Mouse (Mus musculus): ENCODE measurements around the gene Gpr19.

The Gpr19 gene

GRCm38 (mm10) chr6:134879556-134879955 is 18.8 kb downstream of the Gpr19 start:
- CTCF ChIA-PET: interaction anchor here in 1 of 4 experiments (2.1 kb wide), 1 partner anchor 12 kb away, joined by 9 read pairs; no protein-coding TSS in a partner anchor
- POLR2A ChIA-PET: interaction anchor here in 2 of 4 experiments (0.7 to 5.0 kb wide), 5 partner anchors 7 to 326 kb away, joined by 3 to 35 read pairs (median 5); no protein-coding TSS in a partner anchor

DNA sequence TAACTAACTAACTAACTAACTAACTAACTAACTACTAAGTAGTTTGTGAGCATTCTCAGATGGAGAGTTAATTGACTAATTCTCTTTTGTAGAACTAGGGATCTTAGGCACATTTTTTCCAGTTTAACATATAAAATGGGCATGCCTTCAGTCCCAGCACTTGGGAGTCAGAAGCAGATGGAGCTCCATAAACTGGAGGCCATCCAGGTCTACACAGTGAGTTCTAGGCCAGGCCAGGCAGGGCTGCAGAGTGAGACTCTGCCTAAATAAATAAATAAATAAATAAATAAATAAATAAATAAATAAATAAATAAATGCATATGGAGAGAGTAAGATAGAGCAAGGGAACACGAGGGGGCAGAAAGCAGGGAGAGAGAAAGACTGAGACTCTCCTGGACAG is 20.5 kb downstream of the Gpr19 start:
- ChIA-PET POLR2A (interaction anchor here in 3 of 4 experiments (0.6 to 5.0 kb wide), 9 partner anchors 8 to 1122 kb away, joined by 3 to 35 read pairs (median 4); partner anchors contain the start of gene Cdkn1b (in 1 of the 3)), CTCF (interaction anchor here in 2 of 4 experiments (1.4 to 2.6 kb wide), 3 partner anchors 11 to 257 kb away, joined by 3 to 14 read pairs (median 5); no protein-coding TSS in a partner anchor)

DNA sequence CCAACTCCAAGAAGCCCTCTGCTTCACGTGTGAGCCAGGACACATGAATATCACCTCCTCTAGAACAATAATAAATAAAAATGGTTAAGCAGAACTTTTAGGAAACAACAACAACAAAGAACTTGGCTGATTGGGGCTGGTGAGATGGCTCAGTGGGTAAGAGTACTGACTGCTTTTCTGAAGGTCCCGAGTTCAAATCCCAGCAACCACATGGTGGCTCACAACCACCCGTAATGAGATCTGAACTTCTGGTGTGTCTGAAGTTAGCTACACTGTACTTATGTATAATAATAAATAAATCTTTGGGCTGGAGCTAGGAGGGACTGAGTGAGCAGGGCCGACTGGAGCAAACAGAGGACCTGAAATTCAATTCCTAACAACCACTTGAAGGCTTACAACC is 21.1 kb downstream of the Gpr19 start:
- CTCF ChIA-PET: interaction anchor here in 3 of 4 experiments (0.7 to 2.8 kb wide), 23 partner anchors 8 to 257 kb away, joined by 3 to 14 read pairs (median 4); no protein-coding TSS in a partner anchor

GRCm38 (mm10) chr6:134876795-134877194 is 21.6 kb downstream of the Gpr19 start:
- CTCF ChIA-PET: interaction anchor here (0.5 to 2.8 kb wide), 31 partner anchors 8 to 256 kb away, joined by 3 to 14 read pairs (median 4); partner anchors contain the start of gene Ddx47 (in 1 of the 4)
- POLR2A ChIA-PET: interaction anchor here in 3 of 4 experiments (0.5 to 5.0 kb wide), 14 partner anchors 9 to 71 kb away, joined by 3 to 35 read pairs (median 4); partner anchors contain the start of gene Gpr19 (in 1 of the 3)

More for the DNA sequence above, 21.1 kb downstream of the Gpr19 start:
- POLR2A ChIA-PET: interaction anchor here in 3 of 4 experiments (0.8 to 5.0 kb wide), 13 partner anchors 8 to 70 kb away, joined by 3 to 35 read pairs (median 4); partner anchors contain the start of gene Gpr19 (in 1 of the 3)

GRCm38 (mm10) chr6:134873018-134873417 is 25.4 kb downstream of the Gpr19 start:
- ChIA-PET POLR2A (interaction anchor here in 1 of 4 experiments (0.7 to 2.3 kb wide), 6 partner anchors 14 to 74 kb away, joined by 3 to 12 read pairs (median 4); partner anchors contain the start of gene Cdkn1b), CTCF (interaction anchor here in 1 of 4 experiments (0.6 kb wide), 1 partner anchor 74 kb away, joined by 4 read pairs; no protein-coding TSS in a partner anchor)

- CTCF ChIA-PET: interaction anchor here in 1 of 4 experiments (0.6 kb wide), 1 partner anchor 75 kb away, joined by 4 read pairs; no protein-coding TSS in a partner anchor
- POLR2A ChIA-PET: interaction anchor here in 3 of 4 experiments (0.7 to 2.3 kb wide), 6 partner anchors 15 to 224 kb away, joined by 3 to 12 read pairs (median 4); no protein-coding TSS in a partner anchor
These were observed 26.1 kb downstream of the Gpr19 start for GRCm38 (mm10) chr6:134872236-134872635.

DNA sequence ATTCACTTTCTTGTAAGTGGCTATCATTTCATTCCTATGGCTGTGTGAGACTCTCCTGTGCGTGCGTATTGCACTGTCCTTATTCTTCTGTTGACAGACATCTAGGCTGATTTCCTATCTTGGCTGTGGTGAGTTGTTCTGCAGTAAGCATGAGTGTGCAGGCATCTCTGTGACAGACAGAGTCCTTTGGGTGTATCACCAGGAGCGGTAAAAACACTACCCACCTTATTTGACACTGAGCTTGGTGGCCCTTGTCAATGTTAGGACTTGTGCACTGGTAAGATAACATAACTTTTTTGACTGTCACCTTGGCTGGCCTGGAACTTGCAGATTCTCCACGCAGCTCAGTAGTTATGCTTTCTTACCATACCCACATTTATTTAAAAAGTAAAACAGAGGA is 27.5 kb downstream of the Gpr19 start:
- ChIA-PET POLR2A (interaction anchor here in 2 of 4 experiments (0.6 to 3.3 kb wide), 12 partner anchors 8 to 83 kb away, joined by 3 to 20 read pairs (median 4); partner anchors contain the start of gene Cdkn1b (in 1 of the 2)), CTCF (interaction anchor here (0.5 to 1.2 kb wide), 5 partner anchors 86 to 693 kb away, joined by 3 read pairs; no protein-coding TSS in a partner anchor)

DNA sequence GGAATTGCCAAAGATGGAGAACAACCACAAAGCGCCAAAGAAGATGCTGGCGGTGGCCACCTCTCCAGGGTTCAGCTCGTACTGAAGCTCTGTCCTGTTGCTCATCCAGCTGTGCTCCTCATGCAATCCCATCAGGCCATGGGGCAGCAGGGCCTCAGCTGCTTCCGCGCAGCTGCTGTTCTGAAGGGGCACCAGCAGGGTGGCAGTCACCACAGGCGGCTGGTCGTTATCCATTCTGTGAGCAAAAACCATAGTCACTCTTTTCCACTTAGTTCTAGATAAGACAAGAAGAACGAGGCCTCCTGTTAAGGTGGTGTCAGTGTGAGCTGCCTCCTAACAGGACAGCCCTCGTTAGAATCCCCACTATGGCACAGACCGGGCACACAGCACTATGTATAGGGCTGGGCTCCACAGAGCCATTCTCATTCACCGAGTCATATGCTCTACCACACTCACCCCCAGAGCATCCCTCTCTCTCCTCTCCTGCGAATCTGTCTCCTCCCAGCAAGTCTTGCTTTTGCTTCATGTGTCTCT is 28.1 kb downstream of the Gpr19 start:
- POLR2A ChIA-PET: interaction anchor here in 2 of 4 experiments (0.5 to 3.3 kb wide), 13 partner anchors 9 to 312 kb away, joined by 3 to 20 read pairs (median 4); partner anchors contain the start of gene Cdkn1b (in 1 of the 2)

GRCm38 (mm10) chr6:134867325-134867724 is 31.1 kb downstream of the Gpr19 start:
- CTCF ChIA-PET: interaction anchor here in 3 of 4 experiments (0.5 to 1.5 kb wide), 18 partner anchors 10 to 819 kb away, joined by 3 to 14 read pairs (median 3); no protein-coding TSS in a partner anchor
- POLR2A ChIA-PET: interaction anchor here (0.7 to 1.9 kb wide), 14 partner anchors 8 to 156 kb away, joined by 3 to 5 read pairs (median 4); partner anchors contain the start of gene Apold1 (in 1 of the 4)

More for the DNA sequence above, 28.1 kb downstream of the Gpr19 start:
- CTCF ChIA-PET: interaction anchor here in 3 of 4 experiments (0.5 to 1.2 kb wide), 3 partner anchors 86 to 693 kb away, joined by 3 read pairs; no protein-coding TSS in a partner anchor

DNA sequence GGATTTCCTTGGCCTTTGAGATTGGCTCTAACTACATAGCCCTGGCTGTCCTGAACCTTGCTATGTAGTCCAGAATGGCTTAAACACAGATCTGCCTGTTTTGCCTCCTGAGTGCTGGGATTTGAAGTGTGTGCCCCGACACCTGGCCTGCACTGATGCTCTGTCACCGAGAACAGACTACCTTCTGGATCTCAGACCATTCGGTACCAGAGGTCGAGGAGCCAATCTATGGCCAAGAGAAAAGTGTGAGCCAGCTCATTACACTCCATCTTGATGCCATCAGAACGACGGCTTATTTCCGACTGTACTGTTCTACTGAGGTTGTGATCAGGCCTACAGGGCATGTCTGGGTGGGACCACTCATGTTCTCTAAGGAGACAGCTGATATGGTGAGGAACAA is 32.3 kb downstream of the Gpr19 start:
- ChIA-PET CTCF (interaction anchor here in 2 of 4 experiments (0.5 to 1.5 kb wide), 7 partner anchors 11 to 160 kb away, joined by 3 to 14 read pairs (median 3); no protein-coding TSS in a partner anchor), POLR2A (interaction anchor here in 3 of 4 experiments (0.5 to 1.9 kb wide), 11 partner anchors 12 to 217 kb away, joined by 3 to 6 read pairs (median 3); partner anchors contain the start of gene Cdkn1b (in 2 of the 3))

DNA sequence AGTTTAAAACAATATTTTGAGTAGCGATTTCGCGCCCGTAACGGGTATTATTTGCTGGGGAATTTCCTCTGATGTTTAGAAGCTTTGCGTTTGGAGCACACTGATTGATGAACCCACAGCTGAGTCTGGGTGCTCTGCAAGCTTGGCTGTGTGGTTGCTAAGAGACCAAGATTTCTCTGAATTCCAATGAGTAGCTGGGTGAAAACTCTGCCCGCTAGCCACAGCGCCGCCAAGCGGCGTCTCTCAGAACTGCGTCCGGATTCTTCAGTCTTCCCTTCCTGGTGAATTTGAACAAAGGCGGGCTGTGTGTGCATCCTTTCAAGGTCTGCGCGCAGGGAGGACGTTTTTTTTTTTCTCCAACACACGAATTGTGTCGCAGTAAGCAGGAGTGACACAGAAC is 35.2 kb downstream of the Gpr19 start:
- ChIA-PET POLR2A (interaction anchor here (0.6 to 2.4 kb wide), 36 partner anchors 8 to 426 kb away, joined by 3 to 19 read pairs (median 4); partner anchors contain the start of genes Gpr19 (in 2 of the 4) and Cdkn1b (in 1 of the 4)), CTCF (interaction anchor here (0.6 to 1.6 kb wide), 58 partner anchors 9 to 1516 kb away, joined by 3 to 16 read pairs (median 4); partner anchors contain the start of gene Cdkn1b (in 1 of the 4))

DNA sequence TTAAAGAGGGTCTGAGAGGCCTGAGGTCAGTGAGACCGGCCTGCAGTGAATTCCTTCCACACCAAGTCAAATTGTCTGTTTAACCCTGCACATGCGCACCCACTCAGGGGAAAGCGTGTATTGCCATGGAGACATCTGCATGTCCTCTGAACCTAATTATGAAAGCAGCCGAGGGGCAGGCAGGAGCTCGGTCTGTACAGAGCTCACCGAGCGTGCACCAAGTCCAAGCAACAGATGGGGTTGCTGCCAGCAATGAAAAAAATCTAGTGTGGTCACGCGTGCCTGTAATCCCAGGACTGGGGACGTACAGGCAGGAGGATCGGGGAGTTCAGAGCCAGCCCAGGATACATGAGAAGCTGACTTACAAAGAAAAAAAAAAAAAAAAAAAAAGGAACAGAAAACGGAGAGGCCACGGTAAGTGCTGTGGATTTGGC is 35.7 kb downstream of the Gpr19 start:
- POLR2A ChIA-PET: interaction anchor here (0.6 to 3.7 kb wide), 36 partner anchors 7 to 425 kb away, joined by 3 to 20 read pairs (median 4); partner anchors contain the start of genes Gpr19 (in 2 of the 4) and Cdkn1b (in 1 of the 4)
- CTCF ChIA-PET: interaction anchor here (0.5 to 1.6 kb wide), 56 partner anchors 8 to 1516 kb away, joined by 3 to 16 read pairs (median 3); partner anchors contain the start of gene Cdkn1b (in 1 of the 4)

- POLR2A ChIA-PET: interaction anchor here in 3 of 4 experiments (0.7 to 3.8 kb wide), 14 partner anchors 9 to 67 kb away, joined by 3 to 35 read pairs (median 9); partner anchors contain the start of genes Cdkn1b (in 1 of the 3) and Gpr19 (in 1 of the 3)
- CTCF ChIA-PET: interaction anchor here in 2 of 4 experiments (0.6 to 2.1 kb wide), 6 partner anchors 13 to 289 kb away, joined by 3 to 9 read pairs (median 4); no protein-coding TSS in a partner anchor
These were observed 37.0 kb downstream of the Gpr19 start for GRCm38 (mm10) chr6:134861386-134861785.

DNA sequence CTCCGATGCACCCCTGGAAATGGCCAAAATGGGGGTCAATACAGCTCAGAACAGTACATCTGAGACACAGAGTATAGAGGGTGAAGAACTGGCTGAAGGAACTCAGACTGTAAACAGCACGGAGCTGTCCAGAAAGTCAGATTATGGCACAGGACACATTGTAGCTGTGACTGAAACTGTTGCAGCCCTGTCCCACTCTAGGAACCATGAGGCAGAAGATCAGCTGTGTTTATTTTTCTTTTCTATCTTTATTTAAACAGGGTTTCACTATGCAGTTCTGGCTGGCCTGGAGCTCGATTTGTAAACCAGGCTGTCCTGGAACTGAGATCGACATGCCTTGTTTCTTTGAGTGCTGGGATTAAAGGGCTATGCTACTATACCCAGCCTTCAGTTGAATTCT is 38.1 kb downstream of the Gpr19 start:
- POLR2A ChIA-PET: interaction anchor here in 3 of 4 experiments (0.7 to 3.8 kb wide), 24 partner anchors 9 to 212 kb away, joined by 3 to 35 read pairs (median 4); partner anchors contain the start of genes Cdkn1b (in 3 of the 3), Apold1 (in 1 of the 3) and Gpr19 (in 1 of the 3)
- CTCF ChIA-PET: interaction anchor here in 3 of 4 experiments (0.6 to 2.1 kb wide), 10 partner anchors 9 to 220 kb away, joined by 3 to 9 read pairs (median 3); no protein-coding TSS in a partner anchor

DNA sequence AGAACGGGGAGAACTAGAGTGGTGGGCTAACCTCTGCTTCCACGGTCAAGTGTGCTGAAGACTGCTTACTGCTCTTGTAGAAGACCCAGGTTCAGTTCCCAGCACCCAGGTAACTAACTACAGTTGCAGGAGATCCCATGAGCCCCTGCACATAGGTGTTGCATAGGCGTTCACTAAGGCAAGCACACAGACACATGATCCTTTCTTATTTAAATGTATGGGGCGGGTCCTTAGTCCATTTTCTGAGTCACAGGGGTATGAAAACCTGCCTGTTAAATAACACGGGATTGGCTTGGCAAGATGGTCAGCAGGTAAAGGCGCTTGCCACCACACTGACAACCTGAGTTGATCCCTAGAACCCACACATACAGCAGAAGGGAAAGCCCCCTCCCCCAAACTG is 39.4 kb downstream of the Gpr19 start:
- POLR2A ChIA-PET: interaction anchor here in 2 of 4 experiments (2.4 to 3.8 kb wide), 4 partner anchors 9 to 11 kb away, joined by 10 to 35 read pairs (median 20); no protein-coding TSS in a partner anchor
- CTCF ChIA-PET: interaction anchor here in 1 of 4 experiments (1.3 kb wide), 1 partner anchor 432 kb away, joined by 3 read pairs; no protein-coding TSS in a partner anchor

DNA sequence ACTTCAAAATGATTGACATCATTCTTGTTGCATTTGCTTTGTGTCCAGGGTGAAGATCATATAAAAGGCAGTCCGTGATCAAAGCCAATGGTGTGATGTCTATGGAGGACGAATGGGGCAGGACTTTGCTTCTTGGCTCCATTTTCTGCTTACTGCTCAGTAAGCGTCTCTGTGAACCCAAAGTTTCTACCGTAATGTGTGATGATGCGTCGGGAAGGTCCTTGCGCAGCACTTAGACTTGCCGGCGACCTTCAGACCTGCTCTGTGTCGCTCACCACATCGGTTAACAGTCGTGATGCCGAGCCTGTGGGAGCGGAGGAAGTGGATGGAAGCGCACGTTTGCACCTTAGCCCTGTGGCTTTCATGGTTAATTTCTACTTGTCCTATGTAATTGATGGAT is 42.5 kb downstream of the Gpr19 start:
- CTCF ChIA-PET: no interaction called here
- POLR2A ChIA-PET: interaction anchor here in 3 of 4 experiments (0.6 to 0.7 kb wide), 4 partner anchors 57 to 359 kb away, joined by 3 to 8 read pairs (median 6); no protein-coding TSS in a partner anchor

DNA sequence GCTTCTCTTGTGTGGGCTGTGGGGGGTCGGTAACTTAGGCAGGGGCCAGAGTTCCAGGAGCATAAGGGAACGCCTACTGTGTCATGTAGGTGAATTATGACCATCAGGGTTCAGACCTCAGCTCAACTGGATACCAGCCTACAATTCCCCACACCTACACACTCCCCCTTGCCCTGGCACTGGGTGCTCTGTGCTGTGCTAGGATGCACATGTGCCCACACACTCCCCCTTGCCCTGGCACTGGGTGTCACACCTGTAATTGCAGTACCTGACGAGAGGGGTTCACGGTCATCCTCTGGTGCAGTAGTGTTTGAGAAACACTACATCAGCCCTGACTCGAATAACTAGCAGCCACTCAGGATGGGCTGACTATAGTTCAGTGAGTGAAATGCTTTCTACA is 43.6 kb downstream of the Gpr19 start:
- POLR2A ChIA-PET: interaction anchor here in 2 of 4 experiments (0.6 to 0.9 kb wide), 3 partner anchors 18 to 416 kb away, joined by 3 to 5 read pairs (median 4); no protein-coding TSS in a partner anchor
- CTCF ChIA-PET: interaction anchor here in 2 of 4 experiments (0.7 to 1.0 kb wide), 3 partner anchors 8 to 198 kb away, joined by 3 to 4 read pairs (median 4); no protein-coding TSS in a partner anchor
